Mouse (Mus musculus) brain, embryonic 14.5 days (tissue): ENCODE measurements around the gene Kcnh5. TPM values are rescaled to one million over a fixed set of nuclear protein-coding genes. Genes with fewer than 3 reads are reported as not detected.

Source experiments
- DNase-seq: peaks from one replicate; pipeline ENCODE4 v3.0.0-alpha.2; 2011; ENCODE audit warnings: low read depth
- CTCF ChIP-seq: fragments of 200-500 bp; IDR thresholded peaks from 2 replicates; pipeline ENCODE4 v1.5.1; 2012; ENCODE audit warnings: inconsistent platforms, mild to moderate bottlenecking, moderate library complexity, borderline replicate concordance; ENCODE audit not compliant: insufficient read depth, insufficient read length; ENCODE audit errors: extremely low read depth
- POLR2A ChIP-seq: fragments of 200-500 bp; IDR thresholded peaks from 2 replicates; pipeline ENCODE4 v1.6.1; 2012; ENCODE audit warnings: mild to moderate bottlenecking, inconsistent platforms, borderline replicate concordance; ENCODE audit not compliant: poor library complexity, insufficient read depth, insufficient read length, severe bottlenecking; ENCODE audit errors: extremely low read depth
- polyA plus RNA-seq: library from polyadenylated mRNA; depleted of rRNA; stranded (reverse); fragments of >200 nt; gene quantifications from 2 replicates; pipeline ENCODE4 v1.2.3, GENCODE M21; 2012; rRNA removed

The Kcnh5 gene
- polyA plus RNA-seq, 1 experiment = 1.2 TPM

GRCm38 (mm10) chr12:74850323-74850722 lies 326.8 kb downstream of the Kcnh5 start:
- TF ChIP-seq POLR2A = no peak
- TF ChIP-seq CTCF = no peak
- peak; percentile 76 for DNase-seq

GRCm38 (mm10) chr12:74849912-74850311 lies 327.2 kb downstream of the Kcnh5 start:
- DNase-seq = peak; percentile 3
- no peak for TF ChIP-seq CTCF
- TF ChIP-seq POLR2A = no peak

DNA sequence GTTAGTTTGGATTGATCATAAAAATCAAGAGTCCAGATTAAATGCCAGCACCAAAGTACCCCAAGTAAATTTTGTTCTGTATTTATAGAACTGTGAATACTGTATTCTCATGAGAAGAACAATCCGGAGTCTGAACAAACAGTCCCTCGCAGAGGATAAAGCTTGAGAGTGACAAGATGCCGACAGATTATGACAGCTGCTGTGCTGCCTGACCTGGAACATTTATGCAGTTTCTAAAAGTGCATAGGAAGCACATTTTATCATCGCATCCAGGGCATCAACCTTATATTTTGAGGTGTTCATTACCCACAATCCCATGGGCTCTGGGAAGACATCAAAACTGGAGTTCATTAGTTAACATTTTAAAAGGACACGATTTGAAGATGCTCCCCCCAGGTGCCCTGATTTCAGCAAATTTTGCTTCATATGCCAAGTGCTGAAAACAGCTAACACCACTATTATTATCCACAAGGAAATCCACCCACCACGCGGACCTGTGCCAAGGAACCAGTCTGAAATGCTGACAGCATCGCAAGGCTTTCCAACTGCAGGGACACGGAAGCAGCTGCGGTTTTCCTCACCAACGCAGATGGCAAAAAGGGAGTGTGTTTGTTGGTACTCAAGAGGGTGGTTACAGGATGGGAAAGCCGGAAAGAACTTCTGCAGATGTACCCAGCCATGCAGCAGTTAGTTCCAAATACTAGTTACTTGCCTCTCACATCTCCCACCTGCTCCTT lies 328.4 kb downstream of the Kcnh5 start:
- DNase-seq = peak; percentile 81
- TF ChIP-seq CTCF = no peak
- TF ChIP-seq POLR2A = no peak

Other genes starting within 250 kb of the Kcnh5 start
- gene Rhoj, start 131.0 kb upstream of the Kcnh5 start, polyA plus RNA-seq = 14.1 and 24.2 TPM in 2 replicates
- gene Gphb5, start 239.4 kb upstream of the Kcnh5 start, polyA plus RNA-seq = 0.05 and 0.06 TPM in 2 replicates